Mouse (Mus musculus) embryonic fibroblast, embryonic 13.5 days (primary cell): ENCODE measurements at regions not wholly inside any gene's neighbourhood (a gene's known extent, or its start where the extent isn't known, plus 50 kb on each side); places are given as distances from the start of the nearest gene placed in this dataset.

ENCODE experiments used
- CTCF ChIP-seq: IDR thresholded peaks from 2 replicates; pipeline ENCODE4 v1.5.1; 2011; ENCODE audit warnings: mild to moderate bottlenecking, control low read depth, low read length, moderate library complexity, borderline replicate concordance; ENCODE audit not compliant: insufficient read depth
- POLR2A ChIP-seq: IDR thresholded peaks from 2 replicates; pipeline ENCODE4 v1.6.1; 2011; ENCODE audit warnings: low read depth, mild to moderate bottlenecking, control low read depth, low read length, moderate library complexity

GRCm38 (mm10) chr10:7293203-7293602 is 81.2 kb upstream of the Cnksr3 start:
- no peak for TF ChIP-seq POLR2A
- TF ChIP-seq CTCF = no peak
